Mouse (Mus musculus): ENCODE data around the gene Fgf11. TPM values are rescaled to one million over a fixed set of nuclear protein-coding genes. Genes with fewer than 3 reads are reported as not detected.

Gene Fgf11
- polyA plus RNA-seq, 1 experiment = 3.6 TPM

- H3K27ac ChIP-seq (ENCODE audit: insufficient read depth, low read depth, low read length) = no peak within 1 kb of the TSS
- H3K4me3 ChIP-seq (ENCODE audit: low read depth, low read length) = no peak within 1 kb of the TSS
- no peaks in the 10 kb centered on the region for H3K27me3 ChIP-seq (ENCODE audit: control insufficient read depth, insufficient read depth, low read length)
- TF ChIP-seq POLR2A (IDR thresholded peaks at IDR 0.05; ENCODE audit: low read depth, low read length) = no peak
- TF ChIP-seq CTCF (IDR thresholded peaks at IDR 0.05; ENCODE audit: extremely low read depth, insufficient read length, insufficient replicate concordance, low read depth, low read length) = no peak
- H3K36me3 ChIP-seq (ENCODE audit: control insufficient read depth, insufficient read depth, low read length) = no peaks in the 10 kb centered on the region
- WGBS = 75% methylated on average over 1 of the region's 1 CpGs
- H3K4me1 ChIP-seq (ENCODE audit: control insufficient read depth, insufficient read depth, insufficient read length, low read length) = peaks cover 8% of the 10 kb centered on the region
Observed at GRCm38 (mm10) chr11:69761868-69762267, 39.8 kb downstream of the Fgf11 start, which contains the start of gene Slc35g3. Gene Slc35g3, minus strand, starts transcription at chr11:69761968.

- no peaks in the 10 kb centered on the region for H3K27me3 ChIP-seq (ENCODE audit: control insufficient read depth, insufficient read depth, low read length)
- no peak overlapping the region for H3K4me3 ChIP-seq (ENCODE audit: low read depth, low read length)
- TF ChIP-seq CTCF (IDR thresholded peaks at IDR 0.05; ENCODE audit: extremely low read depth, insufficient read length, insufficient replicate concordance, low read depth, low read length) (no peak), POLR2A (IDR thresholded peaks at IDR 0.05; ENCODE audit: low read depth, low read length) (no peak)
- WGBS = 95% methylated on average over 7 of the region's 7 CpGs
- H3K27ac ChIP-seq (ENCODE audit: insufficient read depth, low read depth, low read length) = no peak overlapping the region
- H3K36me3 ChIP-seq (ENCODE audit: control insufficient read depth, insufficient read depth, low read length) = 0 out of 2 replicates have a peak, but pooled peaks cover 1% of the 10 kb centered on the region
- H3K4me1 ChIP-seq (ENCODE audit: control insufficient read depth, insufficient read depth, insufficient read length, low read length) = peaks cover 8% of the 10 kb centered on the region
Observed at GRCm38 (mm10) chr11:69760901-69761200, 40.8 kb downstream of the Fgf11 start.

- H3K4me3 ChIP-seq (ENCODE audit: low read depth, low read length) = no peak overlapping the region
- TF ChIP-seq POLR2A (IDR thresholded peaks at IDR 0.05; ENCODE audit: low read depth, low read length) = no peak
- 83% methylated on average over 14 of the region's 14 CpGs for WGBS
- peaks cover 8% of the 10 kb centered on the region for H3K4me1 ChIP-seq (ENCODE audit: control insufficient read depth, insufficient read depth, insufficient read length, low read length)
- 0 out of 2 replicates have a peak, but pooled peaks cover 1% of the 10 kb centered on the region for H3K36me3 ChIP-seq (ENCODE audit: control insufficient read depth, insufficient read depth, low read length)
- no peak overlapping the region for H3K27ac ChIP-seq (ENCODE audit: insufficient read depth, low read depth, low read length)
- H3K27me3 ChIP-seq (ENCODE audit: control insufficient read depth, insufficient read depth, low read length) = no peaks in the 10 kb centered on the region
Observed at GRCm38 (mm10) chr11:69760160-69760900, 41.3 kb downstream of the Fgf11 start.

GRCm38 (mm10) chr11:69758971-69759721 lies 42.5 kb downstream of the Fgf11 start:
- under 1% methylated on average over 37 of the region's 37 CpGs for WGBS

GRCm38 (mm10) chr11:69758478-69758970 lies 43.1 kb downstream of the Fgf11 start, which contains the start of gene Polr2a:
Gene Polr2a, minus strand, starts transcription at chr11:69758637.
- WGBS = under 1% methylated on average over 35 of the region's 36 CpGs
- H3K27me3 ChIP-seq (ENCODE audit: control insufficient read depth, insufficient read depth, low read length) = no peaks in the 10 kb centered on the region
- TF ChIP-seq POLR2A (IDR thresholded peaks at IDR 0.05; ENCODE audit: low read depth, low read length) (peak; percentile 100), CTCF (IDR thresholded peaks at IDR 0.05; ENCODE audit: extremely low read depth, insufficient read length, insufficient replicate concordance, low read depth, low read length) (no peak)
- H3K4me1 ChIP-seq (ENCODE audit: control insufficient read depth, insufficient read depth, insufficient read length, low read length) = peaks cover 7% of the 10 kb centered on the region
- H3K27ac ChIP-seq (ENCODE audit: insufficient read depth, low read depth, low read length) = peak within 1 kb of the TSS; percentile 98
- 0 out of 2 replicates have a peak, but pooled peaks cover 1% of the 10 kb centered on the region for H3K36me3 ChIP-seq (ENCODE audit: control insufficient read depth, insufficient read depth, low read length)
- H3K4me3 ChIP-seq (ENCODE audit: low read depth, low read length) = peak within 1 kb of the TSS; percentile 62

More at GRCm38 (mm10) chr11:69758971-69759721, 42.5 kb downstream of the Fgf11 start:
- TF ChIP-seq POLR2A (IDR thresholded peaks at IDR 0.05; ENCODE audit: low read depth, low read length) (peak; percentile 92; the same call in 1 of the 2 replicates), CTCF (IDR thresholded peaks at IDR 0.05; ENCODE audit: extremely low read depth, insufficient read length, insufficient replicate concordance, low read depth, low read length) (no peak)
- peak overlapping the region; percentile 98 for H3K27ac ChIP-seq (ENCODE audit: insufficient read depth, low read depth, low read length)
- H3K36me3 ChIP-seq (ENCODE audit: control insufficient read depth, insufficient read depth, low read length) = 0 out of 2 replicates have a peak, but pooled peaks cover 1% of the 10 kb centered on the region
- H3K4me3 ChIP-seq (ENCODE audit: low read depth, low read length) = peak overlapping the region; percentile 57
- peaks cover 7% of the 10 kb centered on the region for H3K4me1 ChIP-seq (ENCODE audit: control insufficient read depth, insufficient read depth, insufficient read length, low read length)
- H3K27me3 ChIP-seq (ENCODE audit: control insufficient read depth, insufficient read depth, low read length) = no peaks in the 10 kb centered on the region

GRCm38 (mm10) chr11:69758090-69758456 lies 43.6 kb downstream of the Fgf11 start:
- TF ChIP-seq POLR2A (IDR thresholded peaks at IDR 0.05; ENCODE audit: low read depth, low read length) = no peak; the same call in 1 of the 2 replicates
- TF ChIP-seq CTCF (IDR thresholded peaks at IDR 0.05; ENCODE audit: extremely low read depth, insufficient read length, insufficient replicate concordance, low read depth, low read length) = no peak; the same call in 1 of the 2 replicates
- Histone ChIP-seq H3K27ac (ENCODE audit: insufficient read depth, low read depth, low read length) (peak overlapping the region; percentile 71), H3K4me3 (ENCODE audit: low read depth, low read length) (peak overlapping the region; percentile 62), H3K4me1 (ENCODE audit: control insufficient read depth, insufficient read depth, insufficient read length, low read length) (peaks cover 8% of the 10 kb centered on the region), H3K27me3 (ENCODE audit: control insufficient read depth, insufficient read depth, low read length) (no peaks in the 10 kb centered on the region), H3K36me3 (ENCODE audit: control insufficient read depth, insufficient read depth, low read length) (0 out of 2 replicates have a peak, but pooled peaks cover 1% of the 10 kb centered on the region)
- 0% methylated on average over 26 of the region's 26 CpGs for WGBS

Measured in small intestine, adult 2 months (tissue).